Mouse (Mus musculus) olfactory bulb, adult 2 months (tissue): Measurements from ENCODE around the gene Stat2.

Source experiments
- CTCF ChIP-seq: fragments of 200-500 bp; IDR thresholded peaks from 2 replicates; pipeline ENCODE4 v1.5.1; 2012; ENCODE audit warnings: low read depth, mild to moderate bottlenecking, low read length, moderate library complexity; ENCODE audit not compliant: insufficient read depth
- POLR2A ChIP-seq: fragments of 200-500 bp; IDR thresholded peaks from 2 replicates; pipeline ENCODE4 v1.6.1; 2012; ENCODE audit warnings: mild to moderate bottlenecking, low read depth, low read length, moderate library complexity; ENCODE audit not compliant: insufficient read depth

GRCm38 (mm10) chr10:128303126-128304021, 33.0 kb downstream of the Stat2 start, which contains the start of gene Pan2:
- TF ChIP-seq POLR2A: peak; percentile 46
- no peak for TF ChIP-seq CTCF
